Mouse (Mus musculus) heart, postnatal 0 days (tissue): ENCODE data around the gene Ndel1.

ENCODE experiments used
- CTCF ChIP-seq: IDR thresholded peaks from 2 replicates; pipeline ENCODE4 v1.5.1; 2016; ENCODE audit warnings: antibody characterized with exemption, control low read depth, low read depth
- EP300 ChIP-seq: IDR thresholded peaks from 2 replicates; pipeline ENCODE4 v1.6.1; 2016; ENCODE audit warnings: antibody characterized with exemption, low read depth

GRCm38 (mm10) chr11:68782336-68782735, 89.3 kb downstream of the Ndel1 start:
- TF ChIP-seq EP300 (no peak), CTCF (no peak)
